Mouse (Mus musculus): ENCODE data around the gene Pdzd4.
A peak's percentile ranks its signal among the peaks of the same experiment; 100 is the strongest.

Pdzd4 gene

GRCm38 (mm10) chrX:73824185-73825151 is at the start of gene Pdzd4:
Gene Pdzd4, minus strand, starts transcription at chrX:73824969.
- DNase-seq = peak; percentile 59 to 77

- DNase-seq = no peak
These were observed 47.2 kb upstream of the Pdzd4 start for GRCm38 (mm10) chrX:73871956-73872355.

- DNase-seq = no peak
These were observed 46.7 kb upstream of the Pdzd4 start for GRCm38 (mm10) chrX:73871474-73871873.

- peak; percentile 25 for DNase-seq
These were observed 44.6 kb upstream of the Pdzd4 start for GRCm38 (mm10) chrX:73869334-73869733.

- DNase-seq = no peak
These were observed 43.1 kb upstream of the Pdzd4 start for GRCm38 (mm10) chrX:73867852-73868251.

GRCm38 (mm10) chrX:73867256-73867655 is 42.5 kb upstream of the Pdzd4 start:
- no peak for DNase-seq

GRCm38 (mm10) chrX:73864692-73865091 is 39.9 kb upstream of the Pdzd4 start:
- no peak for DNase-seq

- DNase-seq = no peak
These were observed 30.3 kb upstream of the Pdzd4 start for GRCm38 (mm10) chrX:73855087-73855408.

GRCm38 (mm10) chrX:73854326-73855086 is 29.7 kb upstream of the Pdzd4 start:
- DNase-seq = no peak

GRCm38 (mm10) chrX:73836691-73837090 is 11.9 kb upstream of the Pdzd4 start:
- DNase-seq = no peak

- no peak for DNase-seq
These were observed 11.0 kb upstream of the Pdzd4 start for GRCm38 (mm10) chrX:73835731-73836130.

- no peak for DNase-seq
These were observed 1.0 kb downstream of the Pdzd4 start for GRCm38 (mm10) chrX:73823747-73824146.

GRCm38 (mm10) chrX:73816596-73817314 is 8.0 kb downstream of the Pdzd4 start:
- no peak for DNase-seq

- DNase-seq = no peak
These were observed 9.7 kb downstream of the Pdzd4 start for GRCm38 (mm10) chrX:73815072-73815471.

GRCm38 (mm10) chrX:73805814-73806213 is 19.0 kb downstream of the Pdzd4 start:
- DNase-seq = no peak

- peak; percentile 76 to 79 for DNase-seq
These were observed 26.3 kb downstream of the Pdzd4 start for GRCm38 (mm10) chrX:73798502-73798901.

GRCm38 (mm10) chrX:73797511-73797910 is 27.3 kb downstream of the Pdzd4 start:
- DNase-seq = no peak

- no peak for DNase-seq
These were observed 31.3 kb downstream of the Pdzd4 start for GRCm38 (mm10) chrX:73793505-73793904.

- no peak for DNase-seq
These were observed 31.7 kb downstream of the Pdzd4 start for GRCm38 (mm10) chrX:73793039-73793438.

- DNase-seq = no peak
These were observed 36.3 kb downstream of the Pdzd4 start for GRCm38 (mm10) chrX:73788501-73788900.

- no peak for DNase-seq
These were observed 37.6 kb downstream of the Pdzd4 start for GRCm38 (mm10) chrX:73787225-73787558.

GRCm38 (mm10) chrX:73786364-73787224 is 38.2 kb downstream of the Pdzd4 start, which contains the start of the genes Idh3g and Ssr4:
Gene Idh3g, minus strand, starts transcription at chrX:73786897.
Gene Ssr4, plus strand, starts transcription at chrX:73787028.
- DNase-seq = peak; percentile 95 to 96
